Mouse (Mus musculus): Measurements from ENCODE around the gene Dcbld1.

GRCm38 (mm10) chr10:52264162-52264561 lies 30.7 kb downstream of the Dcbld1 start:
- TF ChIP-seq POLR2A (IDR thresholded peaks at IDR 0.05; ENCODE audit: borderline replicate concordance, extremely low read depth, insufficient read depth, insufficient read length, poor library complexity, severe bottlenecking) (no peak), CTCF (IDR thresholded peaks at IDR 0.05; ENCODE audit: borderline replicate concordance, extremely low read depth, insufficient read depth, insufficient read length) (no peak)

Measured in brain, embryonic 14.5 days (tissue).